Mouse (Mus musculus) layer of hippocampus, adult 18-20 months (tissue): Measurements from ENCODE around the gene Rbms3. TPM values are rescaled to one million over a fixed set of nuclear protein-coding genes. Genes with fewer than 3 reads are reported as not detected.

ENCODE experiments used
- DNase-seq, 2 experiments: peaks; one replicate each; pipeline ENCODE4 v3.0.0; 2022; ENCODE audit warnings: low spot score in 2 of 2
- total RNA-seq, 2 experiments: library from RNA; stranded (reverse); gene quantifications; 2 replicates each; pipeline ENCODE4 v1.2.3; 2021

Rbms3 gene
- total RNA-seq, 2 experiments from 2014 or later = 14.8 to 16.6 TPM

- no peak for DNase-seq
These were observed 251.4 kb downstream of the Rbms3 start for GRCm38 (mm10) chr9:117378131-117378890.

GRCm38 (mm10) chr9:117375776-117376175, 253.9 kb downstream of the Rbms3 start:
- no peak for DNase-seq

GRCm38 (mm10) chr9:117373164-117373741, 256.5 kb downstream of the Rbms3 start:
- no peak for DNase-seq

GRCm38 (mm10) chr9:117371980-117372379, 257.7 kb downstream of the Rbms3 start:
- peak; percentile 32 to 47 for DNase-seq

- no peak for DNase-seq
These were observed 259.6 kb downstream of the Rbms3 start for GRCm38 (mm10) chr9:117370086-117370485.

GRCm38 (mm10) chr9:117368016-117368415, 261.7 kb downstream of the Rbms3 start:
- DNase-seq = no peak

DNA sequence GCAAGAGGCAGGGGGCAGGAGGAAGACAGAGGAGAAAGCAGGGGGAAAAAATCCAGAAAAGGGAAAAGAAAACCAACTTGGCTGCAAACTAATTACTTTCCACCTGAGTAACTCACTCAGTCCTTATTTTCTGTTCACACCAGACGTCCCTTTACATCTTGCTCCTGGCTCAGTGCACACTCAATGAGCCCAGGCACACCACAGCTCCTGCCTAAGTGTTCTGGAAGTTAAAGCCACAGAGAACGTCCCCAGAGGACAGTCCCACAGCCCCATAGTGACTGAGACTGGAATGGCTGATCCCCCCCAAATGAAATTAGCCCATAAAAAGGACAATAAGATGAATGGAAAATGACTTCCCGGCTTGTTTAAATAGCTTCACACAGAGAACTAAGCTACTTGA, 265.1 kb downstream of the Rbms3 start:
- DNase-seq = no peak

- no peak for DNase-seq
These were observed 268.3 kb downstream of the Rbms3 start for GRCm38 (mm10) chr9:117361431-117361830.

GRCm38 (mm10) chr9:117356764-117357442, 272.8 kb downstream of the Rbms3 start:
- DNase-seq = peak; percentile 50 to 55

GRCm38 (mm10) chr9:117355501-117355900, 274.2 kb downstream of the Rbms3 start:
- DNase-seq = no peak

- no peak for DNase-seq
These were observed 287.4 kb downstream of the Rbms3 start for GRCm38 (mm10) chr9:117342336-117342735.

GRCm38 (mm10) chr9:117330681-117331080, 299.0 kb downstream of the Rbms3 start:
- peak in 1 of 2 experiments; percentile 3 for DNase-seq

DNA sequence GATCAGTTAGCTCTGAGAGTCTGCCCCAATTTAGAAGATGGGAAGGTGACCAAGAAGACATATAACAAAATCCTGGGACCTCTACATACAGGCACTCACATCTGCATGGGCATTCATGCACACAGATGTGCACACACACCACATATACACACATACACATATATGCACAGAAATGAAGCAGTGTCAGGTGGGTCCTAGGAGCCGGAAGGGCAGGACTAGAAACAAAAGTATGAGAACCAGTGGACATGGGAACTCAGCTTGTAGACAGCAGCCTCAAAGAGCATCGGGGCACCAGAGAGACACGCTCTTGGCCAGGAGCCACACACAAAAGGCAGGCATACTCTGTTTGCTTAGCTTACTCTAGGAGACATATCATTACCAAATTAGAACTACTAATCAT, 310.4 kb downstream of the Rbms3 start:
- DNase-seq = no peak

DNA sequence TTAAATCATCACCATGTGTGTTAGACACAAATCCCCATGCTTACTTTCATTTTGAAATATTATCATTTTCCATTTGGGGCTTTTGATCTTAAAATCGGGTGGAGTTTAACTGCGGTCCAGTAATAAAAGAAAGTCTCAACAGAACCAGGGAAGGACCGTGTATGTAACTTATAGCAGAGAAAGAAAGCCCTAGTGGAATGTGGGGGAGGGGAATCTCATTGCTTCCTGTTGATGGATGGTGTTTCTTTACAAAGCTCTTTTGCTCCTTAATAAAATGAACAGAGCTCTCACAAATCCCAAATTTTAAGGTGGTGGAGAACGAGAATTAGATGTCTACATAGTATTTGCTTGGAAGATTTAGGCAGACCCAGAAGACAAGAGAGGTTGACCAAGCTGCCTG, 311.3 kb downstream of the Rbms3 start:
- DNase-seq = no peak

GRCm38 (mm10) chr9:117317251-117317650, 312.5 kb downstream of the Rbms3 start:
- DNase-seq = no peak

- DNase-seq = no peak
These were observed 316.1 kb downstream of the Rbms3 start for GRCm38 (mm10) chr9:117313642-117314041.

DNA sequence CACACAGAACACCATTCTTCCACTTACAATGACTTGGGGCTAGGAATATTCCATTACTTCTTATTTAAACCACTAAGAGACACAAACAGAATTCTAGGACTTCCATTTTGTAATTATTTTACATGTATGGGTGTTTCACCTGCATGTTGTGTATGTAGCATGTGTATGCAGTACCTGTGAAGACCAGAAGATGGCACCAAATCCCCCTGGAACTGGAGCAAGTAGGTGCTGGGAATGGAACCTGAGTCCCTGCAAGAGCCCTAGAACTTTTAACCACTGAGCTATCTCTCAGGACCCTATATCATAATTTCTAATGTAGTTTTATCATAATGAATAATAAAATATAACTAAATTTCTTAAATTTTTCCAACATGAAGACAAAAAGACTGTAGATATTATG, 319.9 kb downstream of the Rbms3 start:
- no peak for DNase-seq

DNA sequence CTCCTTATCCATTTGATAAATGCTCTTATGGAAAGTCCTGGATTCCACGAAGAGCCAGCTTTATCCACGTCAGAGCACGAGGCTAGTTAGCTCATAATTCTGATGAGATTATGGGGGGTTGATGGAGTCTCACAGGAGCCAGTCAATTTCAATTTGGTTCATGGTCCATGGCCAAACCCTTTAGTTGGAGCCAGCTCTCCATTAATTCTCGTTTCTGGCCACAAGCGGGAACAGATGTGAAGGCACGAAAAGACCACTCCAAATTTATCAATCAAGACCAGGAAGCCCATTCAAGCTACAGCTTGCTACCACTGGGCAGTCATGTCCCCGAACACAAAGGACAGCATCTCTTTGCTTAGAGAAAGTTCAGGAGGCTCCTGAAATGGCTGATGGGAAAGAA, 330.7 kb downstream of the Rbms3 start:
- DNase-seq = no peak

GRCm38 (mm10) chr9:117297662-117298531, 331.8 kb downstream of the Rbms3 start:
- DNase-seq = no peak

GRCm38 (mm10) chr9:117291066-117291850, 338.5 kb downstream of the Rbms3 start:
- DNase-seq = no peak

- DNase-seq = no peak
These were observed 354.9 kb downstream of the Rbms3 start for GRCm38 (mm10) chr9:117274846-117275245.
